Mouse (Mus musculus) sigmoid colon, adult 10 weeks (tissue): Measurements from ENCODE around the gene Cmtm6. TPM values are rescaled to one million over a fixed set of nuclear protein-coding genes. Genes with fewer than 3 reads are reported as not detected.

Experiments
- polyA plus RNA-seq: library from polyadenylated mRNA; stranded (reverse); fragments of 350-450 nt; fragmentation: Illumina TruSeq; extraction: RNeasy Lipid Tissue Mini Kit (QIAGEN cat#74804); gene quantifications from one replicate; pipeline ENCODE4 v1.2.3, GENCODE M21; 2014; ENCODE audit warnings: low read depth, low replicate concordance

Cmtm6 gene
- polyA plus RNA-seq, result 141 TPM

GRCm38 (mm10) chr9:114731011-114731755, at the start of gene Cmtm6:
TSS of gene Cmtm6 (plus strand) at chr9:114731116.

GRCm38 (mm10) chr9:114688252-114688952, 42.5 kb upstream of the Cmtm6 start, which contains the start of gene Dync1li1:
TSS of gene Dync1li1 (plus strand) at chr9:114688790.

DNA sequence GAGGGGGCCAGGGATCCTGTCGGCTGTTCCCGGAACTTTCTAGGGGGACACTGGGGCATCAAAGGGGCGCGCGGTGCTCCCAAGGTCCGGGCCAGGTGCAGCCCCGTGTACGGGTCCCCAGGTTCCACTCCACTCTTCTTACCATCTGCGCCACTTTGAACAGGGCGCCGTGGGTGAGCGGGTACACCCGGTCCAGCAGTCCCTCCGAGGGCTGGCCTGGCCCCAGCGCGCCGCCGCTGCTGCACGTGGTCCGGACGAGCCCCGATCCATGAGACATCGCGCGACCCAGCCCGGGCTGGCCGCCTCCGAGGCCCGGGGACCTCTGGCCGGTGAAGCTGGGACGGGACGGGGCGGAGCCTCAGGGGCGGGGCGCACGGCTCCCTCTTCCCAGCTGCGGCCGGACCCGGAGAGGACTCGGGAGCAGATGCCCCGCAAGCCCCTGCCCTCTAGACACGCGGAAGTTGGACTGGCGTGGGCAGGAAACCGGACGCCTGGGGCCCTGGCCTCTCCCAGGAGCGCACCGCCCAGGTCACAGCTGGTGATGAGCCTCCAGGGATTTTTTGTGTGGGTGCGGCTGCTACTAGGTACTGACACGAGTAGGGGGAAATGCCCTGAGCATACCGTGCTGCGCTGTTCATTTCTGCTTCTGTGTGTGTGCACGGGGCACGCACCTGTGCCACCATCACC, 50.8 kb downstream of the Cmtm6 start, which contains the start of gene Cmtm7:
Gene Cmtm7 (minus strand): TSS at position 331 of the 687 bp plus-strand sequence.

Other genes starting within 250 kb of the Cmtm6 start
- not detected for gene Ccr4, start 226.2 kb upstream of the Cmtm6 start, polyA plus RNA-seq
- not detected for gene C130032M10Rik, start 215.4 kb upstream of the Cmtm6 start, polyA plus RNA-seq
- gene Trim71, start 166.7 kb upstream of the Cmtm6 start, polyA plus RNA-seq, result not detected
- 37.3 TPM for gene Cnot10, start 90.9 kb upstream of the Cmtm6 start, polyA plus RNA-seq
- 47.7 TPM for gene Dync1li1, start 42.3 kb upstream of the Cmtm6 start, polyA plus RNA-seq
- gene Cmtm7, start 50.7 kb downstream of the Cmtm6 start, polyA plus RNA-seq, result 3.1 TPM
- 19.0 TPM for gene Cmtm8, start 113.0 kb downstream of the Cmtm6 start, polyA plus RNA-seq
- 108 TPM for gene Gpd1l, start 202.9 kb downstream of the Cmtm6 start, polyA plus RNA-seq
- gene Osbpl10, start 247.5 kb downstream of the Cmtm6 start, polyA plus RNA-seq, result 1.5 TPM